Mouse (Mus musculus) limb, embryonic 12.5 days (tissue): ENCODE measurements around the gene Trim34a. TPM values are rescaled to one million over a fixed set of nuclear protein-coding genes. Genes with fewer than 3 reads are reported as not detected.
A peak's percentile ranks its signal among the peaks of the same experiment; 100 is the strongest.
"Not testable (repeated sequence)": the region's sequence is repeated elsewhere in the genome, so short reads cannot be mapped to it uniquely, and the experiment has no call there.

Experiments
- ATAC-seq: fragments of 200-750 bp; cut with Nextera tagmentation; 2 replicates; pipeline ENCODE4 v1.8.0; 2017; ENCODE audit warnings: low read depth, moderate TSS enrichment; ENCODE audit not compliant: insufficient number of reproducible peaks, insufficient read depth, low FRiP score, low TSS enrichment
- H3K27ac ChIP-seq: fragments of 300-500 bp; sonication (generic); 2 replicates; pipeline ENCODE4 v1.5.1; 2016; ENCODE audit warnings: mild to moderate bottlenecking, moderate library complexity
- H3K27me3 ChIP-seq: fragments of 300-500 bp; sonication (generic); 2 replicates; pipeline ENCODE4 v1.6.1; 2016; ENCODE audit warnings: mild to moderate bottlenecking, moderate library complexity
- H3K36me3 ChIP-seq: fragments of 300-500 bp; sonication (generic); 2 replicates; pipeline ENCODE4 v1.6.1; 2016; ENCODE audit warnings: mild to moderate bottlenecking, moderate library complexity
- H3K4me1 ChIP-seq: fragments of 300-500 bp; sonication (generic); replicated peaks from 2 replicates; pipeline ENCODE4 v1.6.1; 2016
- H3K4me2 ChIP-seq: fragments of 300-500 bp; sonication (generic); 2 replicates; pipeline ENCODE4 v1.6.1; 2016; ENCODE audit warnings: mild to moderate bottlenecking, moderate library complexity
- H3K4me3 ChIP-seq: fragments of 300-500 bp; sonication (generic); replicated peaks from 2 replicates; pipeline ENCODE4 v1.5.1; 2016; ENCODE audit warnings: mild to moderate bottlenecking
- H3K9ac ChIP-seq: fragments of 300-500 bp; sonication (generic); replicated peaks from 2 replicates; pipeline ENCODE4 v1.6.1; 2016; ENCODE audit warnings: mild to moderate bottlenecking, moderate library complexity
- H3K9me3 ChIP-seq: fragments of 300-500 bp; sonication (generic); 2 replicates; pipeline ENCODE4 v1.6.1; 2016; ENCODE audit warnings: mild to moderate bottlenecking, moderate library complexity
- WGBS: fragments of 180-500 bp; shearing (Covaris S2); methylation state at CpG from one replicate; pipeline ENCODE4 v1.1.7; 2016; 5-methylcytosine and 5-hydroxymethylcytosine counted together
- polyA plus RNA-seq: library from polyadenylated mRNA; unstranded; fragments of >200 nt; fragmentation: Nextera tagmentation; extraction: Ambion mirVana; gene quantifications from 2 replicates; pipeline ENCODE4 v1.2.1, GENCODE M21; 2016

The Trim34a gene
- polyA plus RNA-seq, 1 experiment from 2014 or later = 0.93 TPM

DNA sequence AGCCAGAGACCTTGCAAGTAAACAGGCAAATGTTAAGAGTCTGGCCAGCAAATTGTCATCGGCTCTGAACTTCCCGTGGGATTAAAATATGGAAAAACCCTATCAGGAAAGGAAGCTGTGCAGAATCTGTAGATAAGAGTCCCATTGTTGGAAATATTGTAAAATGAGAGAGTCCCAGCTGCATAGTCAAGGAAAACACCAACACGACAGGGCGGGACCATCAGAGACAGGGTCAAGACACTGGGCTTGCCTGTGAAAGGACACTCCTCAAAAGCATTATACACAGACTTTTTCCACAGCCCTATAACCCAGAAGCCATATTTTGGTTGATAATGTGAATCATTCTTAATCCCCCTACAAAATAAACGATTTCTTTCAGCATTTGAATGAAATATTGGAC is 21.1 kb downstream of the Trim34a start:
- 89% methylated on average over 4 of the region's 5 CpGs for WGBS
- not testable (repeated sequence) for H3K9ac ChIP-seq, H3K4me2 ChIP-seq, H3K36me3 ChIP-seq, H3K4me1 ChIP-seq, H3K9me3 ChIP-seq, H3K27ac ChIP-seq, H3K4me3 ChIP-seq, ATAC-seq, H3K27me3 ChIP-seq

GRCm38 (mm10) chr7:104279361-104279760 is 35.1 kb downstream of the Trim34a start:
- not testable (repeated sequence) for H3K27ac ChIP-seq, H3K4me2 ChIP-seq, ATAC-seq, H3K9me3 ChIP-seq, H3K36me3 ChIP-seq, H3K27me3 ChIP-seq, H3K9ac ChIP-seq, H3K4me1 ChIP-seq, H3K4me3 ChIP-seq
- WGBS = 85% methylated on average over 3 of the region's 3 CpGs

DNA sequence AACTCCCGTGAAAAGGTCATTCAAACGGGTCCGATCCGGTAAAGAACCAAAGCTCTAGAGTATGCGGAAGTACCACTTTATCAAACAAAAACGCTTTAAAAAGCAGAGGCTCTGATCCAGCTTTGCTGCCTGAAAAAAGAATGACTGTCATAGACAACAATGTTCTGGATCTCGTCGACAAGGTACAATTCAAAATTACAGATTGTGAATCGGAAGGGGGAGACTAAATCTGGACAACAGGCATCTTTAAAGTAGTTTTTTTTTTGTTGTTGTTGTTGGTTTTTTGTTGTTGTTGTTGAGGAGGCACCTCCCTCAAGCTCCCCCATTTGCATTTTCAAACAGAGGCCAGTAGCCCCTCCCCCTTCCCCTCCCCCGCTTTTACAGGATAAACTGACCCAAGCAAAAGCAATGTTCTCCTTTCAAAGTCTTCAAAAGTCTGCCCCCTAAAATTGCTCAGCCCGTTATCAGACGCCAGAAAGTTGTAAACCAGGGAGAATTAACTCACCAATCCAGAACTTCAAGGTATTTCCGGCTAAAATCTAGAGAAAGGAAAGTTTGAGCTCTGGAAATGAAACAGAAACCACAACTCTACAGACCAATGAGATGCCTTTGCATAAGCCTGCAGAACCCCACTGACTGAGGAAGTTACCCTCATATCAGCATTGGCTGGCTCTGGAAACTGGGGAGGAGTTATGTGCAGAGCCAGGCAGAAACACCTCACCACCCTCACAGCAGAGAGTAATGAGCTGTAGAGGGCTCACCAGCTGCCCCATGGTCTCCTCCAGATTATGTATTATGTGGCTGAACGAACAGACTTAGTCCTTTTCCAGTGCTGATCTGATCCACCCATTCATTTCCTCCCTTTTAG is 43.6 kb downstream of the Trim34a start, which contains the start of gene Trim5:
TSS of gene Trim5 (minus strand) at position 519 of the 868 bp plus-strand sequence.
- H3K27ac ChIP-seq, H3K36me3 ChIP-seq, H3K9ac ChIP-seq, H3K4me1 ChIP-seq, H3K27me3 ChIP-seq, H3K9me3 ChIP-seq, H3K4me3 ChIP-seq: not testable (repeated sequence)
- 43% methylated on average over 14 of the region's 14 CpGs for WGBS
- peak within 1 kb of the TSS; percentile 27; the same call in 1 of the 2 replicates for H3K4me2 ChIP-seq
- ATAC-seq = peak; percentile 78; the same call in 1 of the 2 replicates

GRCm38 (mm10) chr7:104290641-104291040 is 46.4 kb downstream of the Trim34a start:
- Histone ChIP-seq H3K9ac (no peak overlapping the region), H3K4me3 (no peak overlapping the region), H3K27me3 (no peaks in the 10 kb centered on the region), H3K36me3 (no peaks in the 10 kb centered on the region), H3K9me3 (no peaks in the 10 kb centered on the region), H3K27ac (no peak overlapping the region), H3K4me2 (no peak overlapping the region), H3K4me1 (no peaks in the 10 kb centered on the region)
- ATAC-seq = no peak
- WGBS = 89% methylated on average over 1 of the region's 1 CpGs

- Histone ChIP-seq H3K36me3 (no peaks in the 10 kb centered on the region), H3K9ac (no peak overlapping the region), H3K9me3 (no peaks in the 10 kb centered on the region), H3K4me1 (no peaks in the 10 kb centered on the region), H3K4me3 (no peak overlapping the region), H3K27ac (no peak overlapping the region), H3K4me2 (no peak overlapping the region), H3K27me3 (no peaks in the 10 kb centered on the region)
- ATAC-seq = no peak
- WGBS = 86% methylated on average over 5 of the region's 5 CpGs
Observed at GRCm38 (mm10) chr7:104291638-104292400, 47.6 kb downstream of the Trim34a start.

Other genes with a start within 250 kb of the Trim34a start
- gene Olfr638, start 245.7 kb upstream of the Trim34a start, polyA plus RNA-seq = not detected in 2 replicates
- not detected in 2 replicates for gene Olfr639, start 227.2 kb upstream of the Trim34a start, polyA plus RNA-seq
- not detected in 2 replicates for gene Olfr640, start 218.9 kb upstream of the Trim34a start, polyA plus RNA-seq
- not detected in 2 replicates for gene Olfr641, start 209.0 kb upstream of the Trim34a start, polyA plus RNA-seq
- gene Olfr642, start 191.8 kb upstream of the Trim34a start, polyA plus RNA-seq = not detected in 2 replicates
- gene 4930516K23Rik, start 183.0 kb upstream of the Trim34a start, polyA plus RNA-seq = not detected in 2 replicates
- not detected in 2 replicates for gene Olfr644, start 172.6 kb upstream of the Trim34a start, polyA plus RNA-seq
- not detected in 2 replicates for gene Olfr645, start 159.0 kb upstream of the Trim34a start, polyA plus RNA-seq
- gene Olfr646, start 139.6 kb upstream of the Trim34a start, polyA plus RNA-seq = not detected in 2 replicates
- gene Ubqln5, start 114.6 kb upstream of the Trim34a start, polyA plus RNA-seq = not detected in 2 replicates
- not detected in 2 replicates for gene Olfr643, start 107.1 kb upstream of the Trim34a start, polyA plus RNA-seq
- not detected in 2 replicates for gene Ubqln3, start 101.2 kb upstream of the Trim34a start, polyA plus RNA-seq
- gene Ubqlnl, start 93.9 kb upstream of the Trim34a start, polyA plus RNA-seq = not detected in 2 replicates
- gene Olfm5, start 79.6 kb upstream of the Trim34a start, polyA plus RNA-seq = not detected in 2 replicates
- 0.23 and 0.26 TPM in 2 replicates for gene Olfr648, start 61.1 kb upstream of the Trim34a start, polyA plus RNA-seq
- not detected in 2 replicates for gene Olfr649, start 48.5 kb upstream of the Trim34a start, polyA plus RNA-seq
- gene Trim6, start 25.7 kb upstream of the Trim34a start, polyA plus RNA-seq = 2.2 and 2.8 TPM in 2 replicates
- 0.08 and 0.09 TPM in 2 replicates for gene Trim5, start 43.6 kb downstream of the Trim34a start, polyA plus RNA-seq
- 6.2 and 6.6 TPM in 2 replicates for gene Trim12a, start 71.0 kb downstream of the Trim34a start, polyA plus RNA-seq
- not detected in 2 replicates for gene Trim34b, start 85.0 kb downstream of the Trim34a start, polyA plus RNA-seq
- gene Trim12c, start 108.9 kb downstream of the Trim34a start, polyA plus RNA-seq = 2.4 and 2.5 TPM in 2 replicates
- gene Trim30b, start 125.4 kb downstream of the Trim34a start, polyA plus RNA-seq = not detected in 2 replicates
- not detected in 2 replicates for gene Trim30c, start 156.4 kb downstream of the Trim34a start, polyA plus RNA-seq
- 0.48 and 0.73 TPM in 2 replicates for gene Trim30a, start 220.7 kb downstream of the Trim34a start, polyA plus RNA-seq